Mouse (Mus musculus): Measurements from ENCODE around the gene Fdx1. TPM values are rescaled to one million over a fixed set of nuclear protein-coding genes. Genes with fewer than 3 reads are reported as not detected.

Gene Fdx1
- polyA plus RNA-seq, 1 experiment from 2014 or later = 46.1 TPM

DNA sequence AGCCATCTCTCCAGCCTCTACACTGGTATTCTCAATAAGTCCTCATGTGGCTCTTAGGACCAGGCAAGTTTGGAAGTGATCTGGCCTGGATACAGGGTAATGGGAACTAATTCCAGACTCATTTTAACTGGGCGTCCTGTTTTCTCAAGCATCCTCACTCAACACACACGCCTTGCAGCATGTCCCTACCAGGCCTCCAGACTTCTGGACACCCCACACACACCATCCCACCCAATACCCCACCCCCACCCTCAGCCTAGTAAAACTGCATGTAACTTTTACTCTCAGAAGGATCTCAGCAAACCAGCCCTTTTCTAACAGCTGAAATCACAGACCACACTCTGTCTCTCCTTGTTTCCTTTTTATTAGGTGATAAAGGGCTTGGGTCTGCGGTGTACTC, 35.7 kb downstream of the Fdx1 start:
- Histone ChIP-seq H3K4me3 (no peak overlapping the region), H3K9me3 (no peaks in the 10 kb centered on the region), H3K27me3 (replicated peaks) (no peaks in the 10 kb centered on the region), H3K36me3 (no peaks in the 10 kb centered on the region), H3K9ac (no peak overlapping the region), H3K4me1 (no peaks in the 10 kb centered on the region), H3K27ac (no peak overlapping the region), H3K4me2 (replicated peaks) (no peak overlapping the region)
- ATAC-seq (ENCODE audit: low FRiP score, low read depth) = no peak
- WGBS = 56% methylated on average over 3 of the region's 3 CpGs

DNA sequence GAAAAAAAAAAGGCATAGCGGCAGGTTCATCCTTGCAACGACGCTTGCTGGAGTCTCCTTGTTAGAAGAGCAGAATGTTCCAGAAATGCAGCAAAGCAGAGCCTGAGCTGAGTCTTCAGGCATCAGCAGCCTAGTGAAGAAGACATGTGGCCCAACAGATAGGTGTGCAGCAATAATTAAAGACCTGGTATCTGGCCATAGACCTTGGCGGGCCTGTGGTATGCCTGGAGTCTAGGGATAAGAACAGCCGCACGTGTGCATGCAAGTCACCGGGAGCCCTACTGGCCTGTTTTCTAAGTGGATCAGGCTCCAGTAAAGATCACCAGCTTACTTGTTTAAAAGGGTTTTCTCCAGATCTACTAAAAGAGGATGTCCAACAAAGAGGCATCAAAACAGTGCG, 36.7 kb downstream of the Fdx1 start:
- WGBS = 95% methylated on average over 8 of the region's 8 CpGs
- H3K27me3 ChIP-seq (replicated peaks) = no peaks in the 10 kb centered on the region
- H3K4me2 ChIP-seq (replicated peaks) = no peak overlapping the region
- no peak overlapping the region for H3K4me3 ChIP-seq
- no peaks in the 10 kb centered on the region for H3K4me1 ChIP-seq
- H3K9ac ChIP-seq = no peak overlapping the region
- H3K27ac ChIP-seq = no peak overlapping the region
- no peaks in the 10 kb centered on the region for H3K36me3 ChIP-seq
- ATAC-seq (ENCODE audit: low FRiP score, low read depth) = no peak
- no peaks in the 10 kb centered on the region for H3K9me3 ChIP-seq

DNA sequence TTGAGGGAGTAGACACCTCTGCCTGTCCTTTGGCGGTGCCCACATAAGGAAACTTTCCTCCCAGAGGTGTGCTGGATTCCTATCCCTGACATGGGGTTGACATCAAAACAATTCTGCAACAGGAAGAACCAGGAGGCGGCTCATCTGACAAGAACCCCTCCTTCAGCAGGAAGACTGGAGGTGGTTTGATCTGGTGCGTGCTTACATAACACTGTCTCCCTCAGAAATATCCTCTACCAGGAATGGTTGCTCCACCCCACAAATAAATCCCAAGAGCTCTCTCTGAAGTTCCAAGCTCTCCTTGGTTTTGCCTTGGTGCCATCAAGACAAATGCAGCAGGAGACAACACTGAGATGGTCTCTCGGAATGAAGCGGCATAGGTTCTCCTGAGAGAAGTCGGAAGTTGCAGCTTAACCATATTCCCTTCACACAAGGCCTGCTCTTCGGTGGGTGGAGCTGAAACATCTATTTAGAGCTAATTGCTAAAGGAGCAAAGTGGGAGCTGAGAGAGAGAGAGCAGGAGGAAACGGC, 38.7 kb downstream of the Fdx1 start:
- no peaks in the 10 kb centered on the region for H3K27me3 ChIP-seq (replicated peaks)
- no peak overlapping the region for H3K27ac ChIP-seq
- no peak overlapping the region for H3K9ac ChIP-seq
- WGBS = 82% methylated on average over 8 of the region's 8 CpGs
- H3K36me3 ChIP-seq = no peaks in the 10 kb centered on the region
- no peak overlapping the region for H3K4me3 ChIP-seq
- H3K9me3 ChIP-seq = no peaks in the 10 kb centered on the region
- no peak for ATAC-seq (ENCODE audit: low FRiP score, low read depth)
- H3K4me2 ChIP-seq (replicated peaks) = no peak overlapping the region
- no peaks in the 10 kb centered on the region for H3K4me1 ChIP-seq

DNA sequence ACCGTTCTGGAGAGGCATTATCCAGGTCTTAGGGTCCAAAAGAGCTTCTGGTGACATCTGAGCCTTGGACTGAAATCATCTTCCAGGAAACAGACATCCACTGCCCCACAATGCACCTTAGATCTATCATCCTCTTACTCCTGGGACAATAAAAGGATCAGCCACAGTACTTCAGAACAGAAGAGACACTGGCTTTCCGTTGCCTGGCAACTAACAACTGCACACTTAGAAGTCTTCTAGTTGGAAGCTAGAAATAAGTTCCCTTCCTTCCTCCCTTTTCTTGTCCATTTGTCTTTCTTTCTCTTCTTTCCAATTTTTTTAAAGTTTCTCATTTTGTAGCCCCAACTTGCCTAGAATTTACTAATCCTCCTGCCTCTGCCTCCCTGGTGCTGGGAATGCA, 40.6 kb downstream of the Fdx1 start:
- no peaks in the 10 kb centered on the region for H3K36me3 ChIP-seq
- no peak overlapping the region for H3K27ac ChIP-seq
- H3K27me3 ChIP-seq (replicated peaks) = no peaks in the 10 kb centered on the region
- no peaks in the 10 kb centered on the region for H3K4me1 ChIP-seq
- no peaks in the 10 kb centered on the region for H3K9me3 ChIP-seq
- no peak overlapping the region for H3K9ac ChIP-seq
- H3K4me2 ChIP-seq (replicated peaks) = no peak overlapping the region
- no peak for ATAC-seq (ENCODE audit: low FRiP score, low read depth)
- no peak overlapping the region for H3K4me3 ChIP-seq
- 78% methylated on average over 2 of the region's 2 CpGs for WGBS

DNA sequence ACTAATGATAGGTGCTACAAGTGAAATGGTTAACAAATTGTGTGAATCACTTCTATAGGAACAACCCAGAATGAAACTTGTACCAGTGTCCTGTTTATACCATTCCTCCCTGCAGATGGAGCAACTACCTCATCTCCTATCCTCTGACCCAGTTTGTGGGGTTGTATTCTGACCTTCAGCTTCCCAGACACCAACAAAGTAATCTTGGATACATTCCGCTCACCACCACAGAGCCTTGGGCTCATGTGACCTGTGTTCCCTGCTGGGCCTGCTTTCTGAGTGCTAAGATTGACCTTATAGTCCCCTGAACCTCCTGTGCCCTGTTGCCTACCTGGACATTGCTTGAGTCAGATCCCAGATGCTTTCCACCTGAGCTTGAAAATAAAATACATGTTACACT, 47.8 kb downstream of the Fdx1 start:
- no peaks in the 10 kb centered on the region for H3K9me3 ChIP-seq
- no peak overlapping the region for H3K27ac ChIP-seq
- no peak overlapping the region for H3K9ac ChIP-seq
- no peaks in the 10 kb centered on the region for H3K27me3 ChIP-seq (replicated peaks)
- H3K4me2 ChIP-seq (replicated peaks) = no peak overlapping the region
- 80% methylated on average over 1 of the region's 1 CpGs for WGBS
- no peak overlapping the region for H3K4me3 ChIP-seq
- H3K4me1 ChIP-seq = no peaks in the 10 kb centered on the region
- ATAC-seq (ENCODE audit: low FRiP score, low read depth) = no peak
- no peaks in the 10 kb centered on the region for H3K36me3 ChIP-seq

DNA sequence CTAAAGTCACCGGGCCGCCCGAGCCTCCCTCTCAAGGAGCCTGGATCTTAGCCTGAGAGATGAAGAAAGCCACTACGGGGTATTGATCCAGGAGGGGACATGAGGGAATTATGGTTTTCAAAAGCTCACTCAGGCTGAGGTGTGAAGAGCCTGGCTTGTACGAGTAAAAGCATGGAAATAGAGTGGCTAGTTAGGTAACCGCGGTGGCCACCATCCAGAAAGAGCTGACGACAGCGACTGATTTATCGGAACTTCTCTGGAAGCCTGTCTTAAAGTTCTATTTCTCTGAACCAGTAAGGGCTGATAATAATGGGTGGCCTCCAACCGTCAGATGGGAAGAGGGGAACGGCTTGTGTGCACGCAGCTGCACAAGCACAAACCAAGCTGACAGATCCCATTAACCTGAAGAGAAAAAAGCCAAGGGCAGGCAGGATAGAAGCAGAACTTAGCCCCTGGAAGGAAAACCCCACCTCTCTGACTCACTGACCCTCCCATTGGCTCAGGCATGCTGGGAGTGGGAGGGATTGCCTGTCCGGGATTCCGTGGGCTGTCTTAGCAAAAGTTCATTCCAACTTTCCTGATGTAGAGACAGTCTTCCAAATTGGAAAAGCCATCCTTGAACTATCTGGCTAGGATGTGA, 48.8 kb downstream of the Fdx1 start:
- Histone ChIP-seq H3K4me1 (no peaks in the 10 kb centered on the region), H3K36me3 (no peaks in the 10 kb centered on the region), H3K27ac (no peak overlapping the region), H3K4me2 (replicated peaks) (no peak overlapping the region), H3K27me3 (replicated peaks) (no peaks in the 10 kb centered on the region), H3K4me3 (no peak overlapping the region), H3K9ac (no peak overlapping the region), H3K9me3 (no peaks in the 10 kb centered on the region)
- ATAC-seq (ENCODE audit: low FRiP score, low read depth) = no peak
- WGBS = 82% methylated on average over 15 of the region's 15 CpGs

- Histone ChIP-seq H3K27me3 (replicated peaks) (no peaks in the 10 kb centered on the region), H3K4me2 (replicated peaks) (no peak overlapping the region), H3K36me3 (no peaks in the 10 kb centered on the region), H3K9me3 (no peaks in the 10 kb centered on the region), H3K9ac (no peak overlapping the region), H3K4me1 (no peaks in the 10 kb centered on the region), H3K4me3 (no peak overlapping the region), H3K27ac (no peak overlapping the region)
- WGBS = 20% methylated on average over 2 of the region's 2 CpGs
- ATAC-seq (ENCODE audit: low FRiP score, low read depth) = peak; percentile 44; the same call in 1 of the 2 replicates
Measured at GRCm38 (mm10) chr9:51908838-51909237, 54.5 kb downstream of the Fdx1 start.

DNA sequence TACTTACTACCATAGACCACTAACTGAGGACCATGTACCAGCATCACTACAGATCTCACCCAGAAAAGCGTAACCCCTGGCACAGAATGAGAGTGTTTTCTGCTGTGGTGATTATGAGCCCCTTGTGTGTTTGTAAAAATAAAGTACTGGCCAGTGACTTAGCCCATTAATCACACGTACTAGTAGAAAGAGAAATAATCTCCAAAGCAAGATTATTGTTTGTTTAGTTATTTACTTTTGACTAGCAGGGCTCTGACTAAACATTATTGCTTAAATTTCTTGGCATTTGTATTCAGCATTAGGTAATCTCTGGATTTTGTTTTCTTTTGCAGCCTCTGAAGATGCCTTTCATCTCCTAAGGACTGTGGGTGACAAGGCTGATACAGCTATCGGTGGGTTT, 55.1 kb downstream of the Fdx1 start:
- Histone ChIP-seq H3K27ac (no peak overlapping the region), H3K27me3 (replicated peaks) (no peaks in the 10 kb centered on the region), H3K9ac (no peak overlapping the region), H3K9me3 (no peaks in the 10 kb centered on the region), H3K36me3 (no peaks in the 10 kb centered on the region), H3K4me1 (no peaks in the 10 kb centered on the region), H3K4me2 (replicated peaks) (no peak overlapping the region), H3K4me3 (no peak overlapping the region)
- ATAC-seq (ENCODE audit: low FRiP score, low read depth) = no peak
- WGBS = 84% methylated on average over 3 of the region's 3 CpGs

DNA sequence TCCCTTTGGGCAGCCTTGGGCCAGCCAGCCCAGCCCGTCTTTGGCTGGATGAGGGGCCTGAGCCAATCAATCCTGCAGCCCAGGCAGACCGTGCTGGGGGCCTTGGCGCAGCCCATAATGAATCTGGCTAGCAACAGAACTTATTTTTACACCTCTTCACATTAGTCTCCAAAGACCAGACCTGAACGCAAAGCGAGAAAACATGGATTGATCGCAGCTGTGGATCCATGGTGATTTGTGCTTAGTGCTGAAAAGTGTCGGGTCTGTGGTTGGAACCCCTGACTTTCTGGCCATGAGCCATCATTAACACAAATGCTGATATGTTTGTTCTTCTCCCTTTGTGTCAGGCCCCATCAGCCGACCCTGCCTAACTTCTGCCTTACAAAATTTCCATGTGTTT, 56.4 kb downstream of the Fdx1 start:
- no peak overlapping the region for H3K9ac ChIP-seq
- 88% methylated on average over 8 of the region's 8 CpGs for WGBS

More for the DNA sequence above, 56.4 kb downstream of the Fdx1 start:
- H3K27me3 ChIP-seq (replicated peaks) = no peaks in the 10 kb centered on the region
- no peaks in the 10 kb centered on the region for H3K36me3 ChIP-seq
- H3K9me3 ChIP-seq = no peaks in the 10 kb centered on the region
- ATAC-seq (ENCODE audit: low FRiP score, low read depth) = no peak
- H3K4me3 ChIP-seq = no peak overlapping the region
- no peak overlapping the region for H3K27ac ChIP-seq
- no peak overlapping the region for H3K4me2 ChIP-seq (replicated peaks)
- H3K4me1 ChIP-seq = no peaks in the 10 kb centered on the region

Other genes with a start within 250 kb of the Fdx1 start
- 18.7 and 19.0 TPM in 2 replicates for gene Arhgap20, start 198.2 kb downstream of the Fdx1 start, polyA plus RNA-seq (2016; fragmentation: Nextera tagmentation; extraction: Ambion mirVana)
- gene Rdx, start 83.6 kb upstream of the Fdx1 start, polyA plus RNA-seq (2016; fragmentation: Nextera tagmentation; extraction: Ambion mirVana) = 133 and 136 TPM in 2 replicates
- 8.0 and 8.3 TPM in 2 replicates for gene Zc3h12c, start 205.0 kb upstream of the Fdx1 start, polyA plus RNA-seq (2016; fragmentation: Nextera tagmentation; extraction: Ambion mirVana)

Data from neural tube, embryonic 12.5 days (tissue).